Mouse (Mus musculus) left cerebral cortex, postnatal 25 days (tissue): ENCODE measurements around the gene Tlk2. TPM values are rescaled to one million over a fixed set of nuclear protein-coding genes. Genes with fewer than 3 reads are reported as not detected.

ENCODE experiments used
- DNase-seq, 2 experiments: peaks; one replicate each; pipeline ENCODE4 v3.0.0; 2022; ENCODE audit warnings: low spot score in 2 of 2, mixed read lengths in 1 of 2
- intact Hi-C: fragments of 180-260 bp; cut with DNase I; formaldehyde crosslinking; loops from one replicate; pipeline ENCODE4 v1.15.1; 2025
- total RNA-seq, 2 experiments: library from RNA; stranded (reverse); gene quantifications; 2 replicates each; pipeline ENCODE4 v1.2.3; 2021

Tlk2 gene
- total RNA-seq, 2 experiments from 2014 or later = 54.4 to 54.7 TPM

DNA sequence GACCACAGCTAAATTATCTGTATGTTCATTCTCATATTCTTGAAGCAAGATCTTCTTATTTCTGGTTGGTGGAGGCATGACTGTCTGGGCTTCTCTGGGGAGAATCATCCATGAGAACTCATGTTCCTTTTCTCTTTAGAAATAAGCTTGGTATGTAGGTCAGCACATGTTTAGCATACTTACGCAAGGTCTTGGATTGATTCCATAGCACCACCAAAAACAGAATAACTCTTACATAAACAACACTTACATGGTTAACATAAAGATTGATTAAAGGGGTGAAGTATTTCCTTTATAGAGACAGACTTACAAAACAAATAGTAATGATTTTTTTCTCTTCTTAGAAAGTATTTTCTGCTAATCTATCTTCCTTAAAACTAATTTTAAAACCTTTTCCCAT lies 67.8 kb downstream of the Tlk2 start:
- intact Hi-C loops = no loop called here
- peak in 1 of 2 experiments; percentile 72 for DNase-seq

DNA sequence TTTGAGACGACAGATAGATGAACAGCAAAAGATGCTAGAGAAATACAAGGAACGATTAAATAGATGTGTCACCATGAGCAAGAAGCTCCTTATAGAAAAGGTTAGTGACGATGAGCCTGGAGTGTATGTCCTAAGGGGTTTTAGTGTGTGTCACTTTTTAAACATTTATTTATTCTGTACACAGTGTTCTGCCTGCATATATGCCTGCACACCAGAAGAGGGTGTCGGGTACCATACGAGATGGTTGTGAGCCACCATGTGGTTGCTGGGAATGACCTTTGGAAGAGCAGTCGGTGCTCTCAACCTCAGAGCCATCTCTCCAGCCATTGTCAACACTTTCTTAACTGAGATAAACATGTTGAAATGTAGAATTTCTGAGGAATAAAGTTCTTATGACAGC lies 68.2 kb downstream of the Tlk2 start:
- intact Hi-C loops = no loop called here
- DNase-seq = no peak

DNA sequence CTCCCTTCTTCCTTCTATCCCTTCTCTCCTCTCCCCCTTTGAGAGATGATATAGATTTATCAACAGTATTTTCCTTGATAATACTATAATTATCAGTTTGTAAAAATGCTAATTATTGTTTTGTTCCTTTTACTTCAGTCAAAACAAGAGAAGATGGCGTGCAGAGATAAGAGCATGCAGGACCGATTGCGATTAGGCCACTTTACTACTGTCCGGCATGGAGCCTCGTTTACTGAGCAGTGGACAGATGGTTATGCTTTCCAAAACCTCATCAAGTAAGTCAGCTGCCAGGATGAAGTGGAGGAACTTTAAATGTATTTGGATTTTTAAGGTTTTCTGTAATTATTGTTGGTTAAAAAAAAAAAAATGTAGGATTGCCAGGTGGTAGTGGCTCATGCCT lies 68.7 kb downstream of the Tlk2 start:
- no peak for DNase-seq
- intact Hi-C loops = no loop called here

DNA sequence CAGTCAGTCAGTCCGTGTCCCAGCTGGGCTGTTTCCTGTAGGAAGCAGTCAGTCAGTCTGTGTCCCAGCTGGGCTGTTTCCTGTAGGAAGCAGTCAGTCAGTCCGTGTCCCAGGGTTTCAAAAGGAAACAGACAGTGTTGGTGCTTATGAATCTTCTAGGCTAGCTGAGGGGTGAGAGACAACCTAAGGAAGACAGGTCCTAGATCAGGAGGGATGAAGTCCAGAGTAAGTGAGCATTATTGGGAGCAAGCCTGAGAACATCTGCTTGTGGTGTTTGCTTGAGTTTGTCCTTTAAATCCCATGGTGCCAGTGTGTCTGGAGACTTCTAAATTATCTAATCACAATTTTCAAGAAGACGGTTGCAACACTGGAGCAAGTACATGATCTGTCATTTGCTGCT lies 81.1 kb downstream of the Tlk2 start:
- intact Hi-C loops = loop anchor here (10.0 kb wide), 1 partner anchor 335 kb away; no protein-coding TSS in a partner anchor

DNA sequence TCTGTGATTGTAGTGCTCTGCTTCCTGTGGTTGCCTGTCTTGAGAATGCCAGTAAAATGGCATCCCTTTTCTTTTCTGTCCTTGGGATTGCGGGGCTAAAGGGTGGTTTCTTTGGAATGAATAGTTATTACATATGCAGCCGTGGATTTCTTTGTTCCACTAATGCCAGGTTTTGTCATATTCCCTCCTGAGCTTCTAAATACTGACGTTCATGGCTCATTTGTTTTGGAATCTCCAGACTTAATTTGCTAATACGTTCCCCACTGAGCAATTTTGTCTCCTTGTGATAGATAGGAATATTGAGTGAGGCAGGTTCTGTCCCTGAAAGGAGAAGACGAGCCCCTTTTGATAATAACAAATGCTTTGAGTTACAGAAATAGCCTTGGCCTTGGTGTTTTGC lies 82.5 kb downstream of the Tlk2 start:
- no peak for DNase-seq

More for the DNA sequence above, 81.1 kb downstream of the Tlk2 start:
- no peak for DNase-seq

DNA sequence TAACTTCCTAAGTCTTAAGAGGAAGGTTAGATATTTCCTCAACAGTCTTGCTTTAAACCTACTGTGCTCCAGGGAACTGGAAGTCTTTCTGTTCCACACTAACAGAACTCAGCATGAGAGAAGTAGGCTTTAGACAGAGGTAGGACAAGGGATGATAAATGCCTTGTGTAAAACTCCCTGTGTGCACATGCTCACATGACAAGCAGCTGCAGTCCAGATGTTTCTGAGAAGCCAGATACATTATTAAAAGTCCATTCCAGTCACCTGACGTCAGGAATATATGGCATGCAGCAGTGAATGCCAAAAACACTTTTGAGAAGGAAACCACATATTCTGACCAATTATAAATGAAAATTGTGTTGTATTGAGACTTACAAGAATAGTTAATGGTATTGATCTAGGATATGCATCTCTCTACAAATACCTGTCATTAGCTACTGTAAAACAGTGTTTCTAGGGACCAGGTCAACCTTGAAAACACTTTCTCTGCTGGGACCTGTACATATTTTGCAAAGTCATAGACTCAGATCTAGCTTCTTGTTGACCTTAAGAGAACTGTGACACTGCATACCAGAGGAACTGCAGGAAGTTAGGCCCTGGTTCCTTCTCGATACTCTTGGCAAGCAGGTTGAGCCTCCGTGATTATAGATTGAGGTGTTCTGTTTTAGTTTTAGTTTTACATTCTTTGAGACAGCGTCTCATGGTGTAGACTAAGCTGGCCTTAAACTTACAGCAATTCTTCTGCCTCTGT lies 83.2 kb downstream of the Tlk2 start:
- intact Hi-C loops = loop anchor here (10.0 kb wide), 1 partner anchor 333 kb away; no protein-coding TSS in a partner anchor
- no peak for DNase-seq

More for the DNA sequence above, 82.5 kb downstream of the Tlk2 start:
- intact Hi-C loops = loop anchor here (10.0 kb wide), 1 partner anchor 334 kb away; no protein-coding TSS in a partner anchor

DNA sequence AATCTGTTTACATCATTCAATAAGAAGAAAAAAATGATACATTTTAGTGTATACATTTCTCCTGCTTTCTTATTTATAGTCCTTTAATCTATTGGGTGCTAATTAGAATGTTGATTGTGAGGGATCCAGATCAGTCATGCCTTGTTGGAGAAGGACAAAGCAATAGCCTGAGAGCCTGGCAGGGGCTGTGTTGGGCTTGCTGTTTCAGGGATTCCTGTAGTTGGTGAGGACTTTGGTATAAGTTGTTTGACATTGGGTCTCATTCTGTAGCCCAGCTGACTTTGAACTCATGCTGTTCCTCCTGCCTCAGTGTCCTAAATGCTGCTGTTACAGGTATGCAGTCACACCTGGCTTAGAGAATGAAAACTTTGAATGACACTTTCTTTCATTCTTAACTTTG lies 85.9 kb downstream of the Tlk2 start:
- no peak for DNase-seq
- intact Hi-C loops = loop anchor here (10.0 kb wide), 1 partner anchor 330 kb away; no protein-coding TSS in a partner anchor

DNA sequence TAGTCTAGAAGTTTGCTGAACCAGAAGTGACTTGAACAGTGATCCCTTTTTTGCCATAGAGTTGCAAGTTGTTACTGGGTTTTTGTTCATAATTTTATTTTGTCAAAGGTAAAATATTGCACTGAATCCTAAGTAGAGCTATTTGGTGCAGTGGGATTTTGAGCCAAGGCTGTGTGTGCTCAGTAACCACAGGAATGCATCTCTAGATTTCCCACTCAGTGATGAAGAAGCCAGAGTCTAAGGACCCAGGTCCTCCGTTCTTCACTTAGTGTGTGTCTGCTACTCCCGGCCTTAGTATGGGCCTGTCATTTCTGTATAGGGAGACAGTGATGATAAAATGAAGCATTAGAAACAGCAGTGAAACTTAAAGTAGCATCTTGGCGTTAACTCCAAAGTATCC lies 86.4 kb downstream of the Tlk2 start:
- intact Hi-C loops = loop anchor here (5.0 to 10.0 kb wide), 2 partner anchors 330 to 647 kb away; no protein-coding TSS in a partner anchor
- DNase-seq = no peak

DNA sequence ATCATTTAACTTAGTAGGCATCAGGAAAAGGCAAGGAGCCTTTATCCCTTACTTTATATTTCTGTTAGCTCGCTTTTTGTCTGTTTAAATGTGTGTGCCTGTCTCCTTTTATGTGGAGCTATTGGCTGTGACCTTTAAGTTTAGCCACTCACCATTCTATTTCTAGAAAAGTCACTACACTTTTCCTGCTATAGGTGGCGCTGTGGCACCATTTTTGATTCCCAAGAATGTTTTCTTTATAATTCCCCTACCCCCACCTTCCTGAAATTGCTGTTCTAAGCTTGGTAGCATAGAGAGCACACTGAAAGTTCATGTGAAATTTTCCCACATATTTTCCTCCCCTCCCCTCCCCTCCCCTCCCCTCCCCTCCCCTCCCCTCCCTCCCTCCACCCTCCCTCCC lies 91.5 kb downstream of the Tlk2 start:
- DNase-seq = peak; percentile 50 to 71
- intact Hi-C loops = no loop called here

DNA sequence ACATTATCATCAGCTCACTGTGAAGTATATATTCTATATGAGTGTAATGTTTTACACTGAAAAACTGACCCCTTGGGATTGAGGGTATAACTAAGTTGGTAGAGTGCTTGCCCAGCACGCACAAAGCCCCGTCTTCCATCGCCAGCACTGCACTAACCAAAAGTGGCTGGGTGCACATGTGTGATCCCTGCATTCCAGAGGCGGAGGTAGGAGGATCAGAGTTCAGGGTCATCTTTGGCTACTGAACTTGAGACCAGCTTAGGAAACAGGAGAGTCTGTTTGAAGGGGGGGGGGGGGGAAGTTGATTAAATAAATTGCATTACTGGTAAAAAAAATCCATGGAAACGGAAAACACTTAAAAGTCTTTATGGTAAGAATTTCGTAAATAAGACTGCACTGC lies 101.8 kb downstream of the Tlk2 start:
- DNase-seq = no peak
- intact Hi-C loops = no loop called here

DNA sequence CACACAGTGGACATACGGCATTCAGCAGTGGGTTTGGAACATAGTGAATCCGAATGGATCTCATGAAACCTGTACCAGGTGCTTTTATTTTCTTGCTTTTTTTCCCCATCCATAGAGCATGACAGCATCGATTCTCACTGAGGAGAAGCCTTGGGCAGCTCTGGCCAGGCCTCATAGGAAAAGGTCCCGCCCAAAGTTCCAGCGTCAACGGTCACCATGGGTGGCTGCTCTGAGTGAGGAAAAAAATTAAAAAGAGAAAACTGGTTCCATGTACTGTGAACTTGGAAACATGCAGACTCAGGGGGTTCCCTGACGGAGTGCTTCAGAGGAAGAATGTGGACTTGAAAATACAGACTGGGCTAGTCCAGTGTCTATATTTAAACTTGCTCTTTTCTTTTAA lies 102.7 kb downstream of the Tlk2 start:
- intact Hi-C loops = no loop called here
- DNase-seq = no peak

DNA sequence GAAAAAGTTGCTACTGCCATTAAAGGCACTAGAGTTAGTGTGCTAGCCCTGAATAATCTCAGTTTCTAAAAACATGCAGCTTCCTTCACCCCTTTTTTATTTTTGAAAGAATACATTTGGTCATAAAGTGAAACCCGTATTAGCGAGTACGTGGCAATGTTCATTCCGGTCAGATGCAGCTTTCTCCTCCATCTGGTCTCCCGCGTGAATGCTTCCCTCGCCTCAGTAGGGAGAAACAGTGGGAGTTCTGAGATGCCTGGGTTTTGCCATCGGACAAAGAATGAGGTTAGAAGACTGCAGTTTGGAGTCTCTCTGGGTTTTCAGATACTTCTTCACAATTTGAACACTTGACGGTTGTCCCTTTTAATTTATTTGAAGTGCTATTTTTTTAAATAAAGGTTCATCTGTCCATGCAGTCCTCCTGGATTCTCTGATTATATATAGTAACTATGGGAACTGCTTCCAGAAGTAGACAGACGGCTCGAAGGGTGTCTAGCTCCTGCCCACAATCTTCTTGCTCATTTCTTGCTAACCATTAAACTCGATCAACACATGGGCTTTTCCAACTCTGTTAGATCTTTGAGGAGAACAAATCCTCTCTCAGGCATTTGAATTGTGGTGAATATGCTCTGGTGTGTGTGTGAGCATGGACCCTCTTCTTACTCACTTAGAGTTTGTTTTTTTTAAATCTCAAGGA lies 103.3 kb downstream of the Tlk2 start:
- intact Hi-C loops = no loop called here
- peak in 1 of 2 experiments; percentile 64 for DNase-seq

DNA sequence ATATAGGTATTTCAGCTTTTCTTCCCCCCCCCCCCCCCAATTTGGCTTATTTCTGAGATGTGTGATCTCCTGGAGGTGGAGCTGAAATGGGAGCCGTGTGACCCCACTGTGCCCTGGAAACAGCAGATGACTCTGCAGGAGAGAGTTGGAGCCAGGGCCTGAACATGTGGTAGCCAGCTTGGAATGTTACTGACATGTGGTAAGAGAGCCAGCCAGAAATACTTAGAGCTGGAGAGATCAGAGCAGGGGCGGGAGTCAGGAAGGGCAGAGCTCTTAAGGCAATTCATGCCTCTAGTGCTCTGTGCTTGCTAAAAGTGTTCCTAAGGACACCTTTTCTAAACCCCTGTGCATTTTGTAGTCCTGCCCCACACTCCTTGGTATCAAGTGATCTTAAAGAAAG lies 103.9 kb downstream of the Tlk2 start:
- intact Hi-C loops = no loop called here
- DNase-seq = no peak

DNA sequence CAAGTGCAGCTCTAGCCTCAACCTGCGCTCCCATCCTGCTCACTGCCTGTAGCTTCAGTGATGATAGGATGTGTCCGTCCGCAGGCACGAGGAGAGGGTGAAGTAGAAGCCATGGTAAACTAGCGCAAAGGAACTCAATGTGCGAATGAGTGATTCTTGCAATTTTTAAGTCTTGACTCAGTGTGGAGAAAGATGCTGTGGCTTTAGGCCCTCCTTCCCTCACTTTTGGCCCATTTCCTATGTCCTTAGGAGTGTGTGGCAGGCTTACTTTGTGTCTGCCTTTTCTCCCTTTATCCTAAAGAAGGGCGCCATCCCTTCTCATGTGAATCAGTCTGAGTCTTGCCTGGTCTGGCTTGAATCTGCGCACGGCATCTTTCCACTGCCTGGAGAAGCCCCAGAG lies 104.4 kb downstream of the Tlk2 start:
- no peak for DNase-seq
- intact Hi-C loops = no loop called here

DNA sequence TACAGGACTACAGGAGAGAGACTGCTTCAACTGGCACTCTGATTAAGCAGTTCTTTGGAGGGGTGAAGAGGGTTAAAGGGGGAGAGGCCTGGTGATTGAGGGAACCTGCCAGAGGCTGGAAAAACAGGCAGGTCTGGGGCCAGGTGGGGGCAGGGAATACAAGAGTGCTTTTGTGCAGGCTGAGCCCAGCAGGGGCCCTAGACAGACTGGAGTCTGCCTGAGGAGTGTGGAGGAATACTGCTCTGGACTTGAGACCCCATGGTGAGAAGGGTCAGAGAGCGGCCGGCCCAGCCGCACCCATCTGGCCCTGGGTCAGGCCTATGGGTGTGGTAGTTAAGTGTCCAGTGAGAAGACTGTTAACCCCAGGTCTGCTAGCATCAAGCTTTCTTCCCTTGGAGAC lies 107.1 kb downstream of the Tlk2 start:
- intact Hi-C loops = no loop called here
- no peak for DNase-seq

DNA sequence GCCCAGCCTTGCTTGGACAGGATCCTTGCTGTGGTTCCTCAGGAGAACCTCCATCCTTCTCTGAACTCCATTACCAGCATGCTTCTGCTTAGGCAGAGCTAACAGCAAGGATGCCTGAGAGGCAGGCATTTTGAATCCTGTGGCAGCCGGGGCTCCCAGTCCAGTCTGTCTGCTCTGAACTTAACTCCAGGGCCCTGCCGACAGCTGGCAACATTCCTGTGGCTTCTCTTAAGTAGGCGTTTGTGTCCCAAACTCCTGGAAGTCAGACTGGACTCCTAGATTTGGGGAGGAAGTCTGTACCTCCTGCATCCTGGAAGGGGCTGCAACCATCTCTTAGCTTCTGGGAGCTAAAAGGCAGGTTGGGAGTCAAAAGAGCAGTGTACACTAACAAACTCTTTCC lies 110.8 kb downstream of the Tlk2 start:
- no peak for DNase-seq
- intact Hi-C loops = no loop called here

DNA sequence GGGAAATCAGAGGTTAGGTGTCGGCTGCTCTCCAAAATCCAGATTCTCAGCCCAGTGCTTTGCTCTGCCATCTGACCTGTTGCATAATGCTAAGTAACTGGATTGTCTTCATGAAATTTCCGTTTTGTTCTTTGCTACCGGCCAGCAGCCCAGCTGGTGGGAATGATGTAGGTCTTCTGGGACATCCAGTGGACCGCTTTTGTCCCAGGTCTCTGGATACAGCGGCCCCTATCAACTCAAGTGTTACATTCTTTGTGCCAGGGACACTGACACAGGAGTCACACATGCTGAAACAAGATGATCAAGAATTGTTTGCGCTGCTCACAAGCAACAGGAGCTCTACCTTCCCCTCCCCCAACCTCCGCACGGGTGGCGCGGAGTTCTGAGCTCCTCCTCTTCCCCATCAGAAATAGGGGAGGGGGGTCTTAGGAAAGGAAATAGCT lies 113.1 kb downstream of the Tlk2 start:
- DNase-seq = no peak

DNA sequence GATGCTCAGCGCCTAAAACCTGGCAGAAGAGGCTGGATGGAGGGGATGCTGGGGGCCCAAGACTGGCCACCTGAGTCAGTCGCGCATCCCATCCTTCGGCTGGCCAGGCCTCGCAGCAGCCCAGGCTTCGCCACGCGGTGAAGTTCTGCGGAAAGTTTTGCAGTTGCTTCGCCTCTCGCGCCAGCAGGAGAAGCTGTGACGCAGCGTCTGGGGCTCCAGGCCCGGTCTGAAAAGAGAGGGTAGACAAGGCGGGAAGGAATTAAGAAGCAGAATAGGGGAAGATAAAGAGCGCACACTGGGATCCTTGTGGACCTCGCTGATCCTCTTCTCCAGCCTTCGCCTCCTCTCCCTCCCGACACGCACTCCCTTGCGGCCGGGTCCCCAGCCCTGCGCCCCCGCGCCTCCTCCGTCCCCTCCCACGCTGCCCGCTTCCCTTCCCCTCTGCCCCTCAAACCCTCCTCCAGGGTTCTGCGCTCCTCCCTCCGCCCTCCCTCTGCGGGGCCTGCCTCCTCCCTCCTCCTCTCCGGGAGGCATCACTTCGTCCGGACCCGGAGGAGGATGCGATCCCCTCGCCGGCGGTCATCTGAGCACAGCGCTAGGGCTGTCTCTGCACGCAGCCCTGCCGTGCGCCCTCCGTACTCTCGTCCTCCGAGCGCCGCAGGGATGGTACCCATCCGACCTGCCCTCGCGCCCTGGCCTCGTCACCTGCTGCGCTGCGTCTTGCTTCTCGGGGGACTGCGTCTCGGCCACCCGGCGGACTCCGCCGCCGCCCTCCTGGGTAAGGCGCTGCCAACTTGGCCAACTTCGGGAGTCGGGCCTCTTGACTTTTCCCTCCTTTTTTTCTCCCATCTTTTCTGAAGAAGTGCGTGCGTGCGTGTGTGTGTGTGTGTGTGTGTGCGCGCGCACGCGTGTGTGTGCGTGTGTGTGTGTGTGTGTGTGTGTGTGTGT lies 113.8 kb downstream of the Tlk2 start, which contains the start of gene Mrc2:
Gene Mrc2 (plus strand): TSS at position 520 of the 948 bp plus-strand sequence.
- intact Hi-C loops = no loop called here

More for the DNA sequence above, 113.1 kb downstream of the Tlk2 start:
- intact Hi-C loops = no loop called here

DNA sequence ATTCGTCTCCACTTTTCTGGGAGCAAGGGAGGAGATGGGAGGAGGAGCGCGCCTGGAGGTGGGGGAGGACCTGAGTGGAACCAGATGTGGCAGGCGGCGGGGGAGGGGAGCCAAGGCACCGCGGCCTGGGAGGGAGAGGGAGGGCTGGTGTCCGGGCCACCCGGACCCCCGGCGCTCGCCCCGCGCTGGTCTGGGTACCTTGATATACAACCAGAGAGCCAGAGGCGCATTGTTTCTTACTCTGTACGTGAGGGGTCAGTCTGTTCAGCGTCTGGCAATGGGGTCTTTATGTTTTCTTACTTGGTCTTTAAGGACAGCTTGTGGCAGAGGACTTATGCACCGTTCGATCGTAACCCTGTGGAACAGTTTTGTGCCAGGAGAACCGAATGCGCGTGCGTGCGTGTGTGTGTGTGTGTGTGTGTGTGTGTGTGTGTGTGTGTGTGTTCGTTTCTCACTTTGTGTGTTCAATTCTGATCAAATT lies 114.5 kb downstream of the Tlk2 start:
- intact Hi-C loops = no loop called here
- no peak for DNase-seq

More for the DNA sequence above, 113.8 kb downstream of the Tlk2 start, which contains the start of gene Mrc2:
- DNase-seq = peak in 1 of 2 experiments; percentile 43
